Mouse (Mus musculus): Measurements from ENCODE around the gene Rbm14. TPM values are rescaled to one million over a fixed set of nuclear protein-coding genes. Genes with fewer than 3 reads are reported as not detected.
A peak's percentile ranks its signal among the peaks of the same experiment; 100 is the strongest.

The Rbm14 gene
- 81.4 and 84.6 TPM in 2 replicates for polyA plus RNA-seq (2015; fragmentation: Nextera tagmentation; extraction: Ambion mirVana)

DNA sequence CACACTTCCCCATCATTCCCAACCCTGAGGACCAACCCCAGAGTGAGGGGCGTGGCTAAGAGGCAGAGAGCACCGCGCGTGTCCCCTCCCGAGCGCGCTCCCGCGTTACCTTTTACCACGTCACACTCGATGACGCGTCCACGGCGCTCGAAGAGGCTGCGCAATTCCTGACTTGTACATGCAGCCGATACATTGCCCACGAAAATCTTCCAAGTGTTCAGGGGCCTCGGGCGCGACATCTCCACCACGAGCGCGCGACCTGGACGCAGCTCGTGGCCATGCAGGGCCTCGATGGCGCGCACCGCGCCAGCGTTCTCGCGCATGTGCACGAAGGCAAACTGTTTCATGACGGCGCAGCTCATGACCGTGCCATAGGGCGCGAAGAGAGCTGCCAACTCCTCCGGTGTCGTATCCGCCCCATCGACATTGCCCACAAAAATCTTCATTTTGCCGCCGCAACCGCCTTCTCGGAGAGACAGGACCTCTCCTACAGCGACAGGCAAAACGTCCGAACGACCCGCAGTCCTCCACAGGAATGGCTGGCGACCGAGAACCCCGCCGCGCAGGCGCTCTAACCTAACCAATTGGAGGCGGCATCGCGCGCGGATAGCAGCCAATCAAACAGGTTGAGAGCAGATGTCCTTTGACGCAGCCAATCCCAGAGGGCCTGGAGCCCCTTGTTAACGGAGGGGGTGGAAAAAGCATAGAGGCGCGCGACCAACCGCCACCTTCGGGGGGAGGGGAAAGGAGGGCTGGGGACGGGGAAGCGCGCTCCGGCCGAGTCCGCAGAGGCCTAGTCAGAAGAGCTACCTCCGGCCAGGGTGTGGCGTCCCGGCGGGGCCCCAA lies at the start of gene Rbm14, which contains the start of gene Gm21992:
Gene Rbm14, minus strand, starts transcription at position 572 of the 846 bp plus-strand sequence.
Gene Gm21992, minus strand, starts transcription at position 550 of the 846 bp plus-strand sequence.
- under 1% methylated on average over 83 of the region's 83 CpGs for WGBS
- H3K4me3 ChIP-seq: peak within 1 kb of the TSS; percentile 97
- H3K9ac ChIP-seq (replicated peaks): peak within 1 kb of the TSS; percentile 90
- H3K27ac ChIP-seq (replicated peaks): peak within 1 kb of the TSS; percentile 96
- peaks cover 32% of the 10 kb centered on the region for H3K4me1 ChIP-seq
- ATAC-seq (replicated peaks): peak; percentile 99
- no peaks in the 10 kb centered on the region for H3K9me3 ChIP-seq
- 0 out of 2 replicates have a peak, but pooled peaks cover 3% of the 10 kb centered on the region for H3K36me3 ChIP-seq
- H3K4me2 ChIP-seq (replicated peaks): peak within 1 kb of the TSS; percentile 87
- no peaks in the 10 kb centered on the region for H3K27me3 ChIP-seq

DNA sequence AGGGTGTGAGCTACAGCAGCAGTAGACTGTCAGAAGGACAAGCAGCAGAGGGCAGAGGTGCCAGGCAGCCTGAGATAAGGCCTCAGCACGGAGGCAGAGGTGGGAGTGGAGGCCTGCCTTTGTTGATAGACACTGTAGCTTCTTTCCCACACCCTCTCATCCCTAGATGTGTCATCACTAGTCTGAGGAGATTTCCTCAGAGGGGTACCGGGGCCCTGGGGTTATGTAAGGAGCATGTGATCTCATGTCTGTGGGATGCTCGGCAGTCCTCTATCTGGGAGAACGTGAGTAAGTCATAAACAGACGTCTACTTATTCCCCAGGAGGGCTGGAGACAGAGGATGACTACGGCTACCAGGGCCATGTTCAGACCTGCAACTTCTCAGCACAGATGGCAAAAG lies 47.6 kb upstream of the Rbm14 start:
- H3K36me3 ChIP-seq: peaks cover 5% of the 10 kb centered on the region; the same call in 1 of the 2 replicates
- H3K4me1 ChIP-seq: peaks cover 16% of the 10 kb centered on the region
- 84% methylated on average over 6 of the region's 6 CpGs for WGBS
- no peak overlapping the region for H3K4me2 ChIP-seq (replicated peaks)
- H3K27ac ChIP-seq (replicated peaks): no peak overlapping the region
- H3K9me3 ChIP-seq: no peaks in the 10 kb centered on the region
- no peak overlapping the region for H3K4me3 ChIP-seq
- ATAC-seq (replicated peaks): no peak
- H3K27me3 ChIP-seq: peaks cover 5% of the 10 kb centered on the region; the same call in 1 of the 2 replicates
- H3K9ac ChIP-seq (replicated peaks): no peak overlapping the region

DNA sequence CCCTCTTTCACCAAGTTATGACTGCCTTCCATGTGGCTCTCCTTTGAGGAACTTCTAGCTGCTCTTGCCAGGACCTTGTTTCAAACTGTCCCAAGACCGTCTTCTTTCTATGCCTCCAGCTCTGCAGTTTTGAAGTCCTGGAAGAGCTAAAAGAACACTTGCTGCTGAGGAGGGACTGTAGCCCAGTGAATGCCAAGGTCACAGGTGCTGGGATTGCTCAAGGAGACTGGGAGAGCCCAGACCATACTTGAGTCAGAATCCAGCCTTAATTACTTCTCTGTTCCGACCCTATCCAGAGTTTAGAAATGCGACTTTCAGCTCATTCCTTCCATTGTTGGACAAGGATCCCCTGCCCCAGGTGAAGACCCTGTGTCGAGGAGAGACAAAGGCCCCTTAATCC lies 44.5 kb upstream of the Rbm14 start:
- Histone ChIP-seq H3K36me3 (peaks cover 4% of the 10 kb centered on the region; the same call in 1 of the 2 replicates), H3K27ac (replicated peaks) (no peak overlapping the region), H3K4me1 (peaks cover 16% of the 10 kb centered on the region), H3K4me2 (replicated peaks) (peak overlapping the region; percentile 96), H3K9ac (replicated peaks) (peak overlapping the region; percentile 62), H3K27me3 (peaks cover 5% of the 10 kb centered on the region; the same call in 1 of the 2 replicates), H3K9me3 (no peaks in the 10 kb centered on the region), H3K4me3 (peak overlapping the region; percentile 81)
- no peak for ATAC-seq (replicated peaks)
- 48% methylated on average over 4 of the region's 4 CpGs for WGBS

- peaks cover 16% of the 10 kb centered on the region for H3K4me1 ChIP-seq
- peak overlapping the region; percentile 96 for H3K4me2 ChIP-seq (replicated peaks)
- H3K27me3 ChIP-seq: peaks cover 5% of the 10 kb centered on the region; the same call in 1 of the 2 replicates
- peak overlapping the region; percentile 62 for H3K9ac ChIP-seq (replicated peaks)
- H3K9me3 ChIP-seq: no peaks in the 10 kb centered on the region
- H3K36me3 ChIP-seq: no peaks in the 10 kb centered on the region
- 2% methylated on average over 14 of the region's 14 CpGs for WGBS
- peak overlapping the region; percentile 34; the same call in 1 of the 2 replicates for H3K27ac ChIP-seq (replicated peaks)
- peak overlapping the region; percentile 81 for H3K4me3 ChIP-seq
- ATAC-seq (replicated peaks): peak; percentile 57
Measured at GRCm38 (mm10) chr19:4855470-4855820, 44.0 kb upstream of the Rbm14 start.

- peak; percentile 89 for ATAC-seq (replicated peaks)
- peak within 1 kb of the TSS; percentile 96 for H3K4me2 ChIP-seq (replicated peaks)
- peak within 1 kb of the TSS; percentile 34 for H3K27ac ChIP-seq (replicated peaks)
Measured at GRCm38 (mm10) chr19:4854552-4855469, 43.4 kb upstream of the Rbm14 start, which contains the start of gene Ctsf. Ctsf (plus strand) TSS chr19:4855130.

GRCm38 (mm10) chr19:4850281-4850680 lies 38.8 kb upstream of the Rbm14 start:
- Histone ChIP-seq H3K4me1 (peaks cover 6% of the 10 kb centered on the region), H3K27ac (replicated peaks) (no peak overlapping the region), H3K9ac (replicated peaks) (no peak overlapping the region), H3K9me3 (no peaks in the 10 kb centered on the region), H3K36me3 (no peaks in the 10 kb centered on the region), H3K4me2 (replicated peaks) (no peak overlapping the region), H3K27me3 (no peaks in the 10 kb centered on the region), H3K4me3 (no peak overlapping the region)
- 28% methylated on average over 5 of the region's 5 CpGs for WGBS
- ATAC-seq (replicated peaks): no peak

More at GRCm38 (mm10) chr19:4854552-4855469, 43.4 kb upstream of the Rbm14 start, which contains the start of gene Ctsf:
- H3K4me1 ChIP-seq: peaks cover 16% of the 10 kb centered on the region
- no peaks in the 10 kb centered on the region for H3K36me3 ChIP-seq
- H3K4me3 ChIP-seq: peak within 1 kb of the TSS; percentile 81
- H3K9ac ChIP-seq (replicated peaks): peak within 1 kb of the TSS; percentile 62
- no peaks in the 10 kb centered on the region for H3K9me3 ChIP-seq
- 3% methylated on average over 45 of the region's 45 CpGs for WGBS
- H3K27me3 ChIP-seq: peaks cover 5% of the 10 kb centered on the region; the same call in 1 of the 2 replicates

GRCm38 (mm10) chr19:4849800-4850199 lies 38.4 kb upstream of the Rbm14 start:
- Histone ChIP-seq H3K9ac (replicated peaks) (no peak overlapping the region), H3K4me3 (no peak overlapping the region)
- ATAC-seq (replicated peaks): no peak

DNA sequence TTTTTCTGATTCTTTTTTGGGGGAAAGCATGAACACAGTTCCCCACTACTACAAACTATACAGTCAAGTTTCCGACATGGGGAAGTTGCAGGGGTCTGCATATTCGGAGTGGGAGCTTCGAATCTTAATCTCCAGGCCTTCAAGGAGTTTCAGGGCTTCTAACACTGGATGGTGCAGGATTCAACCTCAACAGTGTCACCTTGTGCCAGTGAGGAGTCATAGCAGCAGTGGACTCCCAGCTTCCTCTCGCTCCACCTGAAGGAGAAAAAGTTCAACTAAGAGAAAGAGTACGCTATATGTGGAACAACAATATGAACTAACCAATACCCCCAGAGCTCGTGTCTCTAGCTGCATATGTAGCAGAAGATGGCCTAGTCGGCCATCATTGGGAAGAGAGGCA lies 36.1 kb upstream of the Rbm14 start:
- Histone ChIP-seq H3K9ac (replicated peaks) (no peak overlapping the region), H3K36me3 (no peaks in the 10 kb centered on the region), H3K4me2 (replicated peaks) (no peak overlapping the region), H3K4me3 (no peak overlapping the region), H3K4me1 (no peaks in the 10 kb centered on the region), H3K27me3 (no peaks in the 10 kb centered on the region), H3K9me3 (no peaks in the 10 kb centered on the region), H3K27ac (replicated peaks) (no peak overlapping the region)
- ATAC-seq (replicated peaks): no peak
- WGBS: 35% methylated on average over 7 of the region's 7 CpGs

More at GRCm38 (mm10) chr19:4849800-4850199, 38.4 kb upstream of the Rbm14 start:
- H3K4me2 ChIP-seq (replicated peaks): no peak overlapping the region
- H3K9me3 ChIP-seq: no peaks in the 10 kb centered on the region
- H3K36me3 ChIP-seq: no peaks in the 10 kb centered on the region
- H3K27ac ChIP-seq (replicated peaks): no peak overlapping the region
- 66% methylated on average over 4 of the region's 4 CpGs for WGBS
- no peaks in the 10 kb centered on the region for H3K27me3 ChIP-seq
- H3K4me1 ChIP-seq: peaks cover 5% of the 10 kb centered on the region

DNA sequence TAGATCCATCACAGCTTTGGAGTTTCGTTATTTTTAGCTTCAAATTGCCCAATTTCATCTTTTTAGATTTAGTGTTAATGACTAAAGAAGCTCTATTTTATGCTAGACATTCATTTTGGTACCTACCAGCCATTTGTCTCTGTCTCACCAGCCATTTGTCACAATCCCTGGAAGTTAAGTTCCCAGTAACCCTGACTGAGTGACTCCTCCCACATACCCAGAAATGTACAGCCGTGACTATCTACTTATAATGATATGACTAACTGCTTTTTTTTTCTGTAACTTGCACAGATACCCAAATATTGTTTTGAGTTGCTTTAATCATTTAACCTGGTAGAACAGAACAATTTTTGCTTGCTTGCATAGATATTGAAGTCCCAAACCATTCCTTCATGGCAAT lies 34.4 kb upstream of the Rbm14 start:
- H3K27ac ChIP-seq (replicated peaks): no peak overlapping the region
- no peaks in the 10 kb centered on the region for H3K4me1 ChIP-seq
- H3K9me3 ChIP-seq: no peaks in the 10 kb centered on the region
- no peak overlapping the region for H3K9ac ChIP-seq (replicated peaks)
- H3K27me3 ChIP-seq: peaks cover 7% of the 10 kb centered on the region; the same call in 1 of the 2 replicates
- no peak for ATAC-seq (replicated peaks)
- 76% methylated on average over 2 of the region's 2 CpGs for WGBS
- H3K4me2 ChIP-seq (replicated peaks): no peak overlapping the region
- H3K4me3 ChIP-seq: no peak overlapping the region
- no peaks in the 10 kb centered on the region for H3K36me3 ChIP-seq

DNA sequence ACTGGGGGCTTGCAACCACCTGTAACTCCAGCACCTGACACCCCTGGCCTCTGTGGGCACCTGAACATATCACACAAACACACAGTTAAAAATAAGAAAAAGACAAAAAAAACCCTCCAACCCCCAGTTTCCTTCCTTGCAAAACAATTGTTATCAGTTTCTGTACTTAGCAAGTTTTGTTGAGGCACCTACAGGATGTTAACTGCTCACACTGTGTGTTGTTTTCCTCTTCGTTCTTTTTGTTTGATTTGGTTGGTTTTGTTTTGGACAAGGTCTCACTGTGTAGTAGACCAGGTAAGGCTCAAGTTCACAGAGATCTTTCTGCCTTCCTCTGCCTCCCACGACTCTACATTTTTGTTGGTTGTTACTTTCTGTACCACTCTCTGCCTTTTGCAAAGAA lies 31.2 kb upstream of the Rbm14 start:
- Histone ChIP-seq H3K9me3 (no peaks in the 10 kb centered on the region), H3K4me3 (no peak overlapping the region), H3K4me2 (replicated peaks) (no peak overlapping the region), H3K27ac (replicated peaks) (no peak overlapping the region), H3K9ac (replicated peaks) (no peak overlapping the region), H3K4me1 (peaks cover 16% of the 10 kb centered on the region), H3K36me3 (no peaks in the 10 kb centered on the region), H3K27me3 (peaks cover 18% of the 10 kb centered on the region)
- 79% methylated on average over 2 of the region's 2 CpGs for WGBS
- no peak for ATAC-seq (replicated peaks)

DNA sequence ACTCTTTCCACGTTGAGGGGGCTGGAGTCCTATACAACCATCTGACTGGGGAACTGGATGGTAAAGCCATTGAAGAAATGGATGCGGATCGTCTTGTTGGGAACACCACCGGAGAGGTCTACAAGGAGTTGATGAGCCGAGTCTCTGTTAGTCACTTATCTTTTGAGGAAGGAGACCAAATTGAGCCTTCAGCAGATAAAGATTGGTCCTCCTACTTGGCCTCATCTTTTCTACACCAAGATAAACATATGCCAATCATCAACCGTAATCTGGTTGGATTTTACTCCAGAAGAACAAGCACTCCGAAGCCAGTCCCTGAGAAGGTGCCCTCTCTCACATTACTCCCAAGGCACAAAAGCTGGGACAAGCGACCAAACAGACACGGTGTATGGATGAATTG lies 29.4 kb upstream of the Rbm14 start:
- WGBS: 87% methylated on average over 9 of the region's 9 CpGs
- H3K27ac ChIP-seq (replicated peaks): no peak overlapping the region
- H3K27me3 ChIP-seq: peaks cover 18% of the 10 kb centered on the region

More for the DNA sequence above, 29.4 kb upstream of the Rbm14 start:
- no peak for ATAC-seq (replicated peaks)
- Histone ChIP-seq H3K9ac (replicated peaks) (no peak overlapping the region), H3K4me2 (replicated peaks) (no peak overlapping the region), H3K4me1 (peaks cover 16% of the 10 kb centered on the region), H3K4me3 (no peak overlapping the region), H3K36me3 (no peaks in the 10 kb centered on the region), H3K9me3 (no peaks in the 10 kb centered on the region)
